Mouse (Mus musculus) kidney, embryonic 14.5 days (tissue): ENCODE measurements around the gene Pitpnb. TPM values are rescaled to one million over a fixed set of nuclear protein-coding genes. Genes with fewer than 3 reads are reported as not detected.

Experiments used
- ATAC-seq: fragments of 200-750 bp; cut with Nextera tagmentation; 2 replicates; pipeline ENCODE4 v1.8.0; 2017; ENCODE audit warnings: moderate number of reproducible peaks, mild to moderate bottlenecking, moderate TSS enrichment, moderate library complexity; ENCODE audit not compliant: low FRiP score, low TSS enrichment
- H3K27ac ChIP-seq: fragments of 300-500 bp; sonication (generic); 2 replicates; pipeline ENCODE4 v1.5.1; 2014; ENCODE audit warnings: low read depth, mild to moderate bottlenecking, low read length, moderate library complexity, mixed read lengths
- H3K27me3 ChIP-seq: fragments of 300-500 bp; sonication (generic); 2 replicates; pipeline ENCODE4 v1.6.1; 2014; ENCODE audit warnings: mild to moderate bottlenecking, low read length; ENCODE audit not compliant: control insufficient read depth, insufficient read depth
- H3K36me3 ChIP-seq: fragments of 300-500 bp; sonication (generic); 2 replicates; pipeline ENCODE4 v1.6.1; 2014; ENCODE audit warnings: low read length, mixed read lengths; ENCODE audit not compliant: control insufficient read depth, insufficient read depth
- H3K4me1 ChIP-seq: fragments of 300-500 bp; sonication (generic); 2 replicates; pipeline ENCODE4 v1.6.1; 2014; ENCODE audit warnings: low read length, mixed read lengths; ENCODE audit not compliant: control insufficient read depth, insufficient read depth
- H3K4me2 ChIP-seq: fragments of 300-500 bp; sonication (generic); replicated peaks from 2 replicates; pipeline ENCODE4 v1.6.1; 2014; ENCODE audit warnings: low read depth, mild to moderate bottlenecking, low read length
- H3K4me3 ChIP-seq: fragments of 300-500 bp; sonication (generic); 2 replicates; pipeline ENCODE4 v1.5.1; 2014; ENCODE audit warnings: mild to moderate bottlenecking, low read length
- H3K9ac ChIP-seq: fragments of 300-500 bp; sonication (generic); 2 replicates; pipeline ENCODE4 v1.6.1; 2014; ENCODE audit warnings: low read depth, mild to moderate bottlenecking, low read length, moderate library complexity
- H3K9me3 ChIP-seq: fragments of 300-500 bp; sonication (generic); 2 replicates; pipeline ENCODE4 v1.6.1; 2016; ENCODE audit warnings: low read length; ENCODE audit not compliant: control insufficient read depth
- WGBS: fragments of 180-500 bp; shearing (Covaris S2); extraction: QIAGEN DNeasy Blood & Tissue Kit; methylation state at CpG from one replicate; pipeline ENCODE4 v1.1.7; 2014; 5-methylcytosine and 5-hydroxymethylcytosine counted together
- polyA plus RNA-seq: library from polyadenylated mRNA; unstranded; fragments of >200 nt; fragmentation: Nextera tagmentation; extraction: Ambion mirVana; gene quantifications from 2 replicates; pipeline ENCODE4 v1.2.1, GENCODE M21; 2014

Gene Pitpnb
- polyA plus RNA-seq, 1 experiment from 2014 or later, result 120 TPM

GRCm38 (mm10) chr5:111301736-111302135 is 28.8 kb upstream of the Pitpnb start:
- no peaks in the 10 kb centered on the region for H3K27me3 ChIP-seq
- WGBS, result 64% methylated on average over 7 of the region's 7 CpGs

GRCm38 (mm10) chr5:111304730-111305129 is 25.8 kb upstream of the Pitpnb start:
- no peak for ATAC-seq
- H3K4me3 ChIP-seq, result no peak overlapping the region
- WGBS, result 90% methylated on average over 3 of the region's 3 CpGs
- peaks cover 9% of the 10 kb centered on the region for H3K4me1 ChIP-seq
- no peaks in the 10 kb centered on the region for H3K27me3 ChIP-seq
- H3K9me3 ChIP-seq, result no peaks in the 10 kb centered on the region
- H3K36me3 ChIP-seq, result no peaks in the 10 kb centered on the region
- H3K27ac ChIP-seq, result no peak overlapping the region
- no peak overlapping the region for H3K4me2 ChIP-seq
- no peak overlapping the region for H3K9ac ChIP-seq

More at GRCm38 (mm10) chr5:111301736-111302135, 28.8 kb upstream of the Pitpnb start:
- ATAC-seq, result no peak
- no peaks in the 10 kb centered on the region for H3K9me3 ChIP-seq
- no peak overlapping the region for H3K9ac ChIP-seq
- H3K4me1 ChIP-seq, result peaks cover 9% of the 10 kb centered on the region
- no peak overlapping the region for H3K4me2 ChIP-seq
- H3K36me3 ChIP-seq, result no peaks in the 10 kb centered on the region
- no peak overlapping the region for H3K27ac ChIP-seq
- H3K4me3 ChIP-seq, result no peak overlapping the region

- Histone ChIP-seq H3K36me3 (no peaks in the 10 kb centered on the region), H3K4me2 (no peak overlapping the region), H3K27ac (no peak overlapping the region), H3K4me1 (no peaks in the 10 kb centered on the region), H3K27me3 (no peaks in the 10 kb centered on the region), H3K9me3 (peaks cover 8% of the 10 kb centered on the region; the same call in 1 of the 2 replicates), H3K9ac (no peak overlapping the region), H3K4me3 (no peak overlapping the region)
- WGBS, result 64% methylated on average over 6 of the region's 6 CpGs
- no peak for ATAC-seq
These were observed 20.4 kb upstream of the Pitpnb start for GRCm38 (mm10) chr5:111310185-111310584.

- no peak overlapping the region for H3K4me2 ChIP-seq
- peaks cover 8% of the 10 kb centered on the region; the same call in 1 of the 2 replicates for H3K9me3 ChIP-seq
- no peaks in the 10 kb centered on the region for H3K36me3 ChIP-seq
- no peak overlapping the region for H3K4me3 ChIP-seq
- 75% methylated on average over 9 of the region's 9 CpGs for WGBS
- H3K4me1 ChIP-seq, result no peaks in the 10 kb centered on the region
- H3K27ac ChIP-seq, result no peak overlapping the region
- H3K9ac ChIP-seq, result no peak overlapping the region
- H3K27me3 ChIP-seq, result no peaks in the 10 kb centered on the region
- ATAC-seq, result no peak
These were observed 16.7 kb upstream of the Pitpnb start for GRCm38 (mm10) chr5:111313833-111314232.

- Histone ChIP-seq H3K4me1 (no peaks in the 10 kb centered on the region), H3K9me3 (peaks cover 8% of the 10 kb centered on the region; the same call in 1 of the 2 replicates), H3K36me3 (no peaks in the 10 kb centered on the region), H3K4me2 (no peak overlapping the region), H3K27me3 (no peaks in the 10 kb centered on the region), H3K9ac (no peak overlapping the region), H3K4me3 (no peak overlapping the region), H3K27ac (no peak overlapping the region)
- 92% methylated on average over 6 of the region's 6 CpGs for WGBS
- no peak for ATAC-seq
These were observed 15.5 kb upstream of the Pitpnb start for GRCm38 (mm10) chr5:111315061-111315460.

GRCm38 (mm10) chr5:111317526-111317925 is 13.0 kb upstream of the Pitpnb start:
- no peaks in the 10 kb centered on the region for H3K27me3 ChIP-seq
- no peak overlapping the region for H3K27ac ChIP-seq
- peaks cover 8% of the 10 kb centered on the region; the same call in 1 of the 2 replicates for H3K9me3 ChIP-seq
- no peak overlapping the region for H3K9ac ChIP-seq
- WGBS, result 76% methylated on average over 3 of the region's 3 CpGs
- no peak for ATAC-seq
- H3K36me3 ChIP-seq, result no peaks in the 10 kb centered on the region
- H3K4me1 ChIP-seq, result no peaks in the 10 kb centered on the region
- no peak overlapping the region for H3K4me2 ChIP-seq
- H3K4me3 ChIP-seq, result no peak overlapping the region

- Histone ChIP-seq H3K9ac (no peak overlapping the region), H3K4me3 (no peak overlapping the region), H3K4me2 (no peak overlapping the region), H3K36me3 (no peaks in the 10 kb centered on the region), H3K27me3 (no peaks in the 10 kb centered on the region), H3K4me1 (no peaks in the 10 kb centered on the region), H3K9me3 (peaks cover 1% of the 10 kb centered on the region; the same call in 1 of the 2 replicates), H3K27ac (no peak overlapping the region)
- WGBS, result 58% methylated on average over 1 of the region's 1 CpGs
- ATAC-seq, result no peak
These were observed 11.6 kb upstream of the Pitpnb start for GRCm38 (mm10) chr5:111318946-111319345.

- H3K27me3 ChIP-seq, result no peaks in the 10 kb centered on the region
- no peak overlapping the region for H3K27ac ChIP-seq
- no peak overlapping the region for H3K4me3 ChIP-seq
- H3K4me1 ChIP-seq, result no peaks in the 10 kb centered on the region
- ATAC-seq, result no peak
- H3K9me3 ChIP-seq, result no peaks in the 10 kb centered on the region; the same call in 1 of the 2 replicates
- H3K4me2 ChIP-seq, result no peak overlapping the region
- H3K36me3 ChIP-seq, result no peaks in the 10 kb centered on the region
- 9% methylated on average over 1 of the region's 1 CpGs for WGBS
- no peak overlapping the region for H3K9ac ChIP-seq
These were observed 4.8 kb upstream of the Pitpnb start for GRCm38 (mm10) chr5:111325813-111326212.

GRCm38 (mm10) chr5:111327420-111327819 is 3.1 kb upstream of the Pitpnb start:
- Histone ChIP-seq H3K27ac (no peak overlapping the region), H3K36me3 (no peaks in the 10 kb centered on the region), H3K27me3 (no peaks in the 10 kb centered on the region), H3K4me2 (no peak overlapping the region), H3K9ac (no peak overlapping the region), H3K9me3 (no peaks in the 10 kb centered on the region; the same call in 1 of the 2 replicates), H3K4me1 (peaks cover 8% of the 10 kb centered on the region), H3K4me3 (no peak overlapping the region)
- ATAC-seq, result no peak
- 83% methylated on average over 7 of the region's 7 CpGs for WGBS
